9 mouse cellular contexts compared by ENCODE assay signal in the genomic region with DNA sequence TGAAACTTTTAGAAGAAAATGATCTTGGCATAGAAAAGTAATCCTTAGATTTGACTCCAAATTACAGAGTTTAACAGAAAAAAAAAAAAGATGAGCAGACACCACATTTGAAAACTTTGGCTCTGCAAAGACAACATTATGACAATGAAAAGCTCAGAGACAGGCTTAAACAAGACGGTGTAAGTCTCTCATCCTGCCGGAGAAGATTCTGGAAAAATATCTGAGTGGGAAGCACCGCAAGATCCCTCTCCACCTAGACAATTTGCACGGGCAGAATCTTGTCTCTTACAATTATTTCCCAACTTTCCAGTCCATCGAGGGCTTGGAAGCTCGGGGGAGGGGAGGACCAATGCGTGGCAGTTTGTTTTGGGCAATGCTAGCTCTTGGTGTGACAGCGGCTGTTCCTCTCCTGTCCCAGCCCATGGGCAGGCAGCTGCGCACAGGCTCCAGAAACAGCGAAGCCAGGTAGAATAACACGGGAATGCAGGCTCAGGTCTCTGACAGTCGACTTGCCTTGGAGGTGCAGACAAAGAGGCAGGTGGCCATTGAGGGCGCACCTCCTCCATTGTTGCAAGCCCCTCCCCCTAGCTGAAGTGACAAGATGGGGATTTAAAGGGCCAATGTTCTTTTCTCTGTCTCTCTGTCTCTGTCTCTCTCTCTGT. TPM values are rescaled to one million over a fixed set of nuclear protein-coding genes. Genes with fewer than 3 reads are reported as not detected.
DNase-seq lines count a peak whose midpoint lies in the region; ATAC-seq and TF ChIP-seq lines count a peak whose summit lies in the region.
"Had no signal": no experiment of that assay in that cellular context is flagged by ENCODE, and none has a peak within 500 bp of the region (broad histone marks: within the 10 kb centered on the region; RNA-seq: fewer than 3 reads in every experiment).

No protein-coding gene starts in this region.

- H3K36me3 ChIP-seq in testis, adult 2 months (ENCODE audit: control insufficient read depth, insufficient read depth, low read length) = no peaks in the 10 kb centered on the region
- H3K36me3 ChIP-seq in embryonic facial prominence, embryonic 11.5 days (replicated peaks; ENCODE audit: control insufficient read depth, insufficient read depth, low read depth, low read length) = no peaks in the 10 kb centered on the region
- no peaks in the 10 kb centered on the region for H3K36me3 ChIP-seq in heart, embryonic 14.5 days (ENCODE audit: control insufficient read depth, insufficient read depth, low read length)
- H3K36me3 ChIP-seq in liver, embryonic 13.5 days = no peaks in the 10 kb centered on the region
- no peaks in the 10 kb centered on the region for H3K36me3 ChIP-seq in neural tube, embryonic 12.5 days

- peak overlapping the region; percentile 58 for H3K4me2 ChIP-seq in embryonic facial prominence, embryonic 11.5 days (ENCODE audit: low read depth, low read length)
- H3K4me2 ChIP-seq in heart, embryonic 14.5 days (ENCODE audit: low read length) = peak overlapping the region; percentile 82
- peak overlapping the region; percentile 63 for H3K4me2 ChIP-seq in liver, embryonic 13.5 days
- peak overlapping the region; percentile 59 for H3K4me2 ChIP-seq in neural tube, embryonic 12.5 days (replicated peaks)

- peaks cover 4% of the 10 kb centered on the region for H3K4me1 ChIP-seq in testis, adult 2 months (ENCODE audit: control insufficient read depth, insufficient read depth, low read length)
- H3K4me1 ChIP-seq in embryonic facial prominence, embryonic 11.5 days (ENCODE audit: control insufficient read depth, insufficient read depth, low read length) = no peaks in the 10 kb centered on the region
- H3K4me1 ChIP-seq in heart, embryonic 14.5 days (ENCODE audit: control insufficient read depth in 2 of 2, insufficient read depth in 2 of 2, low read length in 2 of 2) = 0 out of 4 replicates have a peak, but pooled peaks cover 0 to 4% of the 10 kb centered on the region in 2 experiments
- no peaks in the 10 kb centered on the region for H3K4me1 ChIP-seq in liver, embryonic 13.5 days (replicated peaks)
- 0 out of 2 replicates have a peak, but pooled peaks cover 3% of the 10 kb centered on the region for H3K4me1 ChIP-seq in neural tube, embryonic 12.5 days

- TF ChIP-seq POLR2A in testis, adult 2 months (IDR thresholded peaks at IDR 0.05; ENCODE audit: control insufficient read depth, low read depth, low read length) = no peak

- 4% methylated on average over 13 of the region's 13 CpGs for WGBS in embryonic facial prominence, embryonic 11.5 days
- WGBS in heart, embryonic 14.5 days = 4% methylated on average over 13 of the region's 13 CpGs
- 8% methylated on average over 13 of the region's 13 CpGs for WGBS in liver, embryonic 13.5 days (ENCODE audit: insufficient replicate concordance)
- 8% methylated on average over 13 of the region's 13 CpGs for WGBS in neural tube, embryonic 12.5 days

- no peak for DNase-seq in testis, postnatal 14 days (ENCODE audit: low spot score)
- peak; percentile 74 for DNase-seq in embryonic facial prominence, embryonic 11.5 days (ENCODE audit: low spot score)
- peak; percentile 75 for DNase-seq in kidney, postnatal 10 days
- DNase-seq in liver, embryonic 13.5 days = peak; percentile 19
- DNase-seq in thymus, postnatal 14 days = peak; percentile 76

- no peaks in the 10 kb centered on the region for H3K27me3 ChIP-seq in testis, adult 2 months (ENCODE audit: control insufficient read depth, insufficient read depth, low read length)
- no peaks in the 10 kb centered on the region for H3K27me3 ChIP-seq in embryonic facial prominence, embryonic 11.5 days (ENCODE audit: control insufficient read depth, insufficient read depth, low read length)
- H3K27me3 ChIP-seq in heart, embryonic 14.5 days (ENCODE audit: control insufficient read depth, insufficient read depth, low read length) = no peaks in the 10 kb centered on the region
- no peaks in the 10 kb centered on the region for H3K27me3 ChIP-seq in liver, embryonic 13.5 days
- H3K27me3 ChIP-seq in neural tube, embryonic 12.5 days (replicated peaks) = no peaks in the 10 kb centered on the region
- H3K27me3 ChIP-seq: Patski had no signal

- H3K4me3 ChIP-seq in testis, adult 2 months (ENCODE audit: control insufficient read depth, low read depth, low read length) = peak overlapping the region; percentile 76
- peak overlapping the region; percentile 44 for H3K4me3 ChIP-seq in embryonic facial prominence, embryonic 11.5 days (ENCODE audit: low read depth, low read length)
- peak overlapping the region; percentile 61 to 81 for H3K4me3 ChIP-seq in heart, embryonic 14.5 days (ENCODE audit: control insufficient read depth in 1 of 2, insufficient read depth in 1 of 2, low read depth in 1 of 2, low read length in 2 of 2)
- peak overlapping the region; percentile 52 for H3K4me3 ChIP-seq in liver, embryonic 13.5 days (replicated peaks)
- peak overlapping the region; percentile 42 for H3K4me3 ChIP-seq in neural tube, embryonic 12.5 days

- TF ChIP-seq CTCF in testis, adult 2 months (IDR thresholded peaks at IDR 0.05; ENCODE audit: control insufficient read depth, insufficient read depth, insufficient replicate concordance, low read depth, low read length) = no peak

- H3K9me3 ChIP-seq in embryonic facial prominence, embryonic 11.5 days (replicated peaks; ENCODE audit: control insufficient read depth, low read length) = no peaks in the 10 kb centered on the region
- H3K9me3 ChIP-seq in heart, embryonic 14.5 days (ENCODE audit: control insufficient read depth, low read length) = peaks cover 9% of the 10 kb centered on the region; the same call in 1 of the 2 replicates
- 0 out of 2 replicates have a peak, but pooled peaks cover 9% of the 10 kb centered on the region for H3K9me3 ChIP-seq in liver, embryonic 13.5 days (replicated peaks)
- H3K9me3 ChIP-seq in neural tube, embryonic 12.5 days = 0 out of 2 replicates have a peak, but pooled peaks cover 4% of the 10 kb centered on the region

- peak overlapping the region; percentile 61; the same call in 1 of the 2 replicates for H3K27ac ChIP-seq in testis, adult 2 months (ENCODE audit: control insufficient read depth, insufficient read depth, low read depth, low read length)
- H3K27ac ChIP-seq in embryonic facial prominence, embryonic 11.5 days (replicated peaks; ENCODE audit: low read depth, low read length) = 0 out of 2 replicates have a peak overlapping the region, but pooled peaks have one; percentile 6
- H3K27ac ChIP-seq in heart, embryonic 14.5 days (replicated peaks in 1 of 2; ENCODE audit: control insufficient read depth in 1 of 2, insufficient read depth in 1 of 2, low read depth in 2 of 2, low read length in 2 of 2) = peak overlapping the region; percentile 47 to 54; a peak in 2 of 4 replicates
- H3K27ac ChIP-seq in liver, embryonic 13.5 days = no peak overlapping the region
- no peak overlapping the region for H3K27ac ChIP-seq in neural tube, embryonic 12.5 days

- peak; percentile 72; the same call in 1 of the 2 replicates for ATAC-seq in embryonic facial prominence, embryonic 11.5 days (replicated peaks; ENCODE audit: insufficient number of reproducible peaks, low FRiP score, low TSS enrichment, low read depth)
- no peak for ATAC-seq in heart, embryonic 14.5 days (ENCODE audit: insufficient number of reproducible peaks, insufficient read depth, low FRiP score, low read depth)
- ATAC-seq in liver, embryonic 13.5 days (ENCODE audit: low read depth) = no peak
- peak; percentile 76 for ATAC-seq in neural tube, embryonic 12.5 days (ENCODE audit: low FRiP score, low read depth)
- ATAC-seq: Patski had no signal

- peak overlapping the region; percentile 70 for H3K9ac ChIP-seq in embryonic facial prominence, embryonic 11.5 days (replicated peaks; ENCODE audit: low read length)
- peak overlapping the region; percentile 80 for H3K9ac ChIP-seq in heart, embryonic 14.5 days (ENCODE audit: low read length)
- H3K9ac ChIP-seq in liver, embryonic 13.5 days = peak overlapping the region; percentile 12; the same call in 1 of the 2 replicates
- peak overlapping the region; percentile 52 for H3K9ac ChIP-seq in neural tube, embryonic 12.5 days

RNA-seq across cellular contexts. Expression of a gene that starts 23.2 kb away (rescaled TPM):
- polyA plus RNA-seq in testis, adult 2 months (2012; rRNA removed) = 5.1 and 7.4 TPM in 2 replicates
- 28.4 and 30.8 TPM in 2 replicates for polyA plus RNA-seq in embryonic facial prominence, embryonic 11.5 days (2014; fragmentation: Nextera tagmentation; extraction: Ambion mirVana)
- polyA plus RNA-seq in heart, embryonic 14.5 days (2014; fragmentation: Nextera tagmentation; extraction: Ambion mirVana) = 25.6 and 27.3 TPM in 2 replicates
- polyA plus RNA-seq in liver, embryonic 13.5 days (2015; fragmentation: Nextera tagmentation; extraction: Ambion mirVana) = 6.5 and 8.9 TPM in 2 replicates
- polyA plus RNA-seq in neural tube, embryonic 12.5 days (2016; fragmentation: Nextera tagmentation; extraction: Ambion mirVana) = 53.1 and 55.3 TPM in 2 replicates

RNA-seq across cellular contexts. Expression of a gene that starts 35.9 kb away (rescaled TPM):
- polyA plus RNA-seq in testis, adult 2 months (2012; rRNA removed) = 319 and 328 TPM in 2 replicates
- 37.9 and 39.0 TPM in 2 replicates for polyA plus RNA-seq in embryonic facial prominence, embryonic 11.5 days (2014; fragmentation: Nextera tagmentation; extraction: Ambion mirVana)
- polyA plus RNA-seq in heart, embryonic 14.5 days (2014; fragmentation: Nextera tagmentation; extraction: Ambion mirVana) = 18.0 and 18.2 TPM in 2 replicates
- 13.2 and 14.5 TPM in 2 replicates for polyA plus RNA-seq in liver, embryonic 13.5 days (2015; fragmentation: Nextera tagmentation; extraction: Ambion mirVana)
- polyA plus RNA-seq in neural tube, embryonic 12.5 days (2016; fragmentation: Nextera tagmentation; extraction: Ambion mirVana) = 33.9 and 35.6 TPM in 2 replicates

RNA-seq across cellular contexts. Expression of a gene that starts 57.6 kb away (rescaled TPM):
- polyA plus RNA-seq in testis, adult 2 months (2012; rRNA removed) = 24.9 and 25.3 TPM in 2 replicates
- polyA plus RNA-seq in embryonic facial prominence, embryonic 11.5 days (2014; fragmentation: Nextera tagmentation; extraction: Ambion mirVana) = 5.2 and 5.3 TPM in 2 replicates
- 4.1 and 5.0 TPM in 2 replicates for polyA plus RNA-seq in heart, embryonic 14.5 days (2014; fragmentation: Nextera tagmentation; extraction: Ambion mirVana)
- 1.9 and 2.0 TPM in 2 replicates for polyA plus RNA-seq in liver, embryonic 13.5 days (2015; fragmentation: Nextera tagmentation; extraction: Ambion mirVana)
- 2.7 and 2.8 TPM in 2 replicates for polyA plus RNA-seq in neural tube, embryonic 12.5 days (2016; fragmentation: Nextera tagmentation; extraction: Ambion mirVana)

Comparison
In these comparisons a context has a peak if more than half of its experiments do, and no peak if none do; other contexts are left out.
1. H3K27ac ChIP-seq: peak in testis, adult 2 months (single experiment), embryonic facial prominence, embryonic 11.5 days (single experiment) and heart, embryonic 14.5 days (2 of 2); none in liver, embryonic 13.5 days (single experiment) and neural tube, embryonic 12.5 days (single experiment).
2. ATAC-seq: peak in embryonic facial prominence, embryonic 11.5 days (single experiment) and neural tube, embryonic 12.5 days (single experiment); none in heart, embryonic 14.5 days (single experiment) and liver, embryonic 13.5 days (single experiment).
3. H3K9ac ChIP-seq: peak in every context shown above with its lines; median percentile 80 in heart, embryonic 14.5 days; 70 in embryonic facial prominence, embryonic 11.5 days; 52 in neural tube, embryonic 12.5 days; 12 in liver, embryonic 13.5 days.
4. Peak in every context shown above with its lines, with median percentiles within 50 percentile points of each other: H3K4me3 ChIP-seq and H3K4me2 ChIP-seq.